ENCODE assay signal across 24 mouse cellular contexts in genomic region chr13:108437424-108437823, GRCm38 (mm10). TPM values are rescaled to one million over a fixed set of nuclear protein-coding genes. Genes with fewer than 3 reads are reported as not detected.
A peak's percentile ranks its signal among the peaks of the same experiment; 100 is the strongest.
DNase-seq lines count a peak whose midpoint lies in the region; ATAC-seq and TF ChIP-seq lines count a peak whose summit lies in the region.
"Had no signal": no experiment of that assay in that cellular context is flagged by ENCODE, and none has a peak within 500 bp of the region (broad histone marks: within the 10 kb centered on the region; RNA-seq: fewer than 3 reads in every experiment).

No protein-coding gene starts in this region.

- H3K36me3 ChIP-seq in heart, embryonic 15.5 days, result no peaks in the 10 kb centered on the region
- H3K36me3 ChIP-seq in heart, embryonic 10.5 days, result no peaks in the 10 kb centered on the region
- H3K36me3 ChIP-seq in heart, postnatal 0 days (replicated peaks; ENCODE audit: control insufficient read depth, insufficient read depth, low read length), result no peaks in the 10 kb centered on the region
- H3K36me3 ChIP-seq: embryonic facial prominence, embryonic 10.5 days; embryonic facial prominence, embryonic 12.5 days; forebrain, embryonic 15.5 days; G1E had no signal

- H3K27me3 ChIP-seq in heart, embryonic 15.5 days, result no peaks in the 10 kb centered on the region
- no peaks in the 10 kb centered on the region for H3K27me3 ChIP-seq in heart, embryonic 10.5 days (ENCODE audit: insufficient read depth, poor library complexity, severe bottlenecking)
- H3K27me3 ChIP-seq in heart, postnatal 0 days (ENCODE audit: control insufficient read depth, insufficient read depth, low read length), result no peaks in the 10 kb centered on the region
- H3K27me3 ChIP-seq: CH12.LX; embryonic facial prominence, embryonic 12.5 days; forebrain, embryonic 13.5 days; forebrain, embryonic 15.5 days; Patski had no signal

- H3K4me2 ChIP-seq in heart, embryonic 15.5 days, result no peak overlapping the region
- H3K4me2 ChIP-seq in heart, postnatal 0 days (ENCODE audit: low read depth, low read length), result no peak overlapping the region
- H3K4me2 ChIP-seq: embryonic facial prominence, embryonic 12.5 days; forebrain, embryonic 13.5 days; forebrain, embryonic 15.5 days had no signal

- H3K9ac ChIP-seq in heart, embryonic 15.5 days, result no peak overlapping the region
- H3K9ac ChIP-seq in heart, postnatal 0 days (replicated peaks; ENCODE audit: low read depth, low read length), result no peak overlapping the region
- H3K9ac ChIP-seq: embryonic facial prominence, embryonic 12.5 days; forebrain, embryonic 13.5 days; forebrain, embryonic 15.5 days had no signal

- no peaks in the 10 kb centered on the region for H3K9me3 ChIP-seq in heart, embryonic 15.5 days (replicated peaks)
- no peaks in the 10 kb centered on the region for H3K9me3 ChIP-seq in heart, embryonic 10.5 days
- H3K9me3 ChIP-seq in heart, postnatal 0 days (replicated peaks; ENCODE audit: control insufficient read depth, low read length), result no peaks in the 10 kb centered on the region
- H3K9me3 ChIP-seq: embryonic facial prominence, embryonic 10.5 days; embryonic facial prominence, embryonic 12.5 days; forebrain, embryonic 13.5 days; forebrain, embryonic 15.5 days; G1E had no signal

- H3K27ac ChIP-seq in heart, embryonic 15.5 days, result peak overlapping the region; percentile 53; the same call in 1 of the 2 replicates
- H3K27ac ChIP-seq in heart, embryonic 10.5 days, result no peak overlapping the region
- H3K27ac ChIP-seq in heart, postnatal 0 days (ENCODE audit: low read depth), result 0 out of 2 replicates have a peak overlapping the region, but pooled peaks have one; percentile 25
- H3K27ac ChIP-seq: embryonic facial prominence, embryonic 10.5 days; embryonic facial prominence, embryonic 12.5 days; forebrain, embryonic 13.5 days; forebrain, embryonic 15.5 days had no signal

- DNase-seq in heart, adult 9 months (ENCODE audit: low spot score in 2 of 2), result peak; percentile 2 to 8
- no peak for DNase-seq in heart, postnatal 10 days
- DNase-seq in heart, embryonic 10.5 days (ENCODE audit: low spot score), result no peak
- DNase-seq in heart, postnatal 0 days (ENCODE audit: low spot score), result peak; percentile 65
- DNase-seq in heart, postnatal 25 days (ENCODE audit: low spot score), result no peak
- DNase-seq: adrenal gland, adult 8-10 months; adrenal gland, postnatal 14 days; adrenal gland, postnatal 36 days; B cell, adult 2 months; cerebellum, adult 11-12 months; cerebellum, adult 2 months; cerebellum, adult 9-10 months; cerebellum, postnatal 10 days; cerebellum, postnatal 25 days had no signal

- WGBS in heart, embryonic 15.5 days, result 40% methylated on average over 2 of the region's 2 CpGs
- 48% methylated on average over 2 of the region's 2 CpGs for WGBS in heart, embryonic 10.5 days
- WGBS in heart, postnatal 0 days, result 19% methylated on average over 2 of the region's 2 CpGs

- no peak for ATAC-seq in heart, embryonic 15.5 days (replicated peaks; ENCODE audit: insufficient number of reproducible peaks, insufficient read depth, low FRiP score, low read depth)
- peak; percentile 57 for ATAC-seq in heart, postnatal 0 days (ENCODE audit: insufficient read depth, low read depth)
- ATAC-seq: activated CD4-positive, CD25-positive, alpha-beta regulatory T cell, adult 4 months; CD4-positive, CD25-positive, alpha-beta regulatory T cell, adult 4 months; forebrain, embryonic 13.5 days; forebrain, embryonic 15.5 days; Patski had no signal

- peak; percentile 29; the same call in 1 of the 2 replicates for TF ChIP-seq EP300 in heart, postnatal 0 days (IDR thresholded peaks at IDR 0.05; ENCODE audit: low read depth)

- TF ChIP-seq CTCF in heart, postnatal 0 days (IDR thresholded peaks at IDR 0.05; ENCODE audit: low read depth), result no peak

- intact Hi-C loops in heart, postnatal 10 days (cut with DNase I), result no loop called here
- intact Hi-C loops in heart, postnatal 25 days (cut with DNase I), result loop anchor here (5.0 kb wide), 1 partner anchor 35 kb away; no protein-coding TSS in a partner anchor

- H3K4me3 ChIP-seq in heart, embryonic 15.5 days, result no peak overlapping the region
- H3K4me3 ChIP-seq in heart, embryonic 10.5 days, result no peak overlapping the region
- no peak overlapping the region for H3K4me3 ChIP-seq in heart, postnatal 0 days (ENCODE audit: low read depth, low read length)
- H3K4me3 ChIP-seq: embryonic facial prominence, embryonic 10.5 days; embryonic facial prominence, embryonic 12.5 days; forebrain, embryonic 13.5 days; forebrain, embryonic 15.5 days had no signal

- peaks cover 11% of the 10 kb centered on the region for H3K4me1 ChIP-seq in heart, embryonic 15.5 days (replicated peaks)
- no peaks in the 10 kb centered on the region for H3K4me1 ChIP-seq in heart, embryonic 10.5 days
- H3K4me1 ChIP-seq in heart, postnatal 0 days (ENCODE audit: control insufficient read depth, insufficient read depth), result peaks cover 12% of the 10 kb centered on the region; the same call in 1 of the 2 replicates
- H3K4me1 ChIP-seq: embryonic facial prominence, embryonic 10.5 days; embryonic facial prominence, embryonic 12.5 days; forebrain, embryonic 13.5 days; forebrain, embryonic 15.5 days had no signal

RNA-seq across cellular contexts. Expression of gene Pde4d, which starts 12.3 kb away (rescaled TPM):
- 10 to 100 TPM; 42.0 to 50.9 TPM for total RNA-seq in heart, postnatal 10 days (2021)
- polyA plus RNA-seq in heart, embryonic 15.5 days (2015; fragmentation: Nextera tagmentation; extraction: Ambion mirVana), result 23.8 and 25.7 TPM in 2 replicates
- polyA plus RNA-seq in heart, embryonic 10.5 days (2016; fragmentation: Nextera tagmentation; extraction: Ambion mirVana), result 24.9 and 30.1 TPM in 2 replicates
- total RNA-seq in heart, postnatal 0 days (2014; rRNA removed; ENCODE audit: low replicate concordance), result 42.7 and 58.0 TPM in 2 replicates
- polyA plus RNA-seq in heart, postnatal 0 days (2015; fragmentation: Nextera tagmentation; extraction: Ambion mirVana), result 19.7 and 21.9 TPM in 2 replicates
- total RNA-seq in heart, postnatal 25 days (2021), result 10 to 100 TPM; 29.1 to 41.2 TPM
- total RNA-seq: CH12.LX had no signal

Comparison
In these comparisons a context has a peak if more than half of its experiments do, and no peak if none do; other contexts are left out.
1. DNase-seq: peak in heart, adult 9 months (2 of 2) and heart, postnatal 0 days (single experiment); none in heart, postnatal 10 days (0 of 2), heart, embryonic 10.5 days (single experiment) and heart, postnatal 25 days (single experiment).